Mouse (Mus musculus) limb, embryonic 14.5 days (tissue): ENCODE measurements around the gene Esyt2. TPM values are rescaled to one million over a fixed set of nuclear protein-coding genes. Genes with fewer than 3 reads are reported as not detected.

Source experiments
- ATAC-seq: fragments of 200-750 bp; cut with Nextera tagmentation; 2 replicates; pipeline ENCODE4 v1.8.0; 2017; ENCODE audit warnings: low read depth, moderate number of reproducible peaks, moderate TSS enrichment; ENCODE audit not compliant: low FRiP score
- DNase-seq: peaks from one replicate; pipeline ENCODE4 v3.0.0-alpha.2; 2015; ENCODE audit warnings: low spot score
- H3K27ac ChIP-seq: fragments of 300-500 bp; sonication (generic); replicated peaks from 2 replicates; pipeline ENCODE4 v1.5.1; 2014; ENCODE audit warnings: low read depth, mild to moderate bottlenecking, low read length, moderate library complexity, mixed read lengths
- H3K27me3 ChIP-seq: fragments of 300-500 bp; sonication (generic); 2 replicates; pipeline ENCODE4 v1.6.1; 2014; ENCODE audit warnings: low read length, mixed read lengths; ENCODE audit not compliant: control insufficient read depth, insufficient read depth
- H3K36me3 ChIP-seq: fragments of 300-500 bp; sonication (generic); 2 replicates; pipeline ENCODE4 v1.6.1; 2014; ENCODE audit warnings: mild to moderate bottlenecking, low read length, moderate library complexity, mixed read lengths; ENCODE audit not compliant: control insufficient read depth, insufficient read depth
- H3K4me1 ChIP-seq: fragments of 300-500 bp; sonication (generic); 2 replicates; pipeline ENCODE4 v1.6.1; 2014; ENCODE audit warnings: antibody characterized with exemption, low read length, mixed read lengths; ENCODE audit not compliant: control insufficient read depth, insufficient read depth
- H3K4me2 ChIP-seq: fragments of 300-500 bp; sonication (generic); replicated peaks from 2 replicates; pipeline ENCODE4 v1.6.1; 2014; ENCODE audit warnings: low read depth, mild to moderate bottlenecking, low read length, moderate library complexity; ENCODE audit not compliant: severe bottlenecking
- H3K4me3 ChIP-seq: fragments of 300-500 bp; sonication (generic); replicated peaks from 2 replicates; pipeline ENCODE4 v1.5.1; 2014; ENCODE audit warnings: low read length
- H3K9ac ChIP-seq: fragments of 300-500 bp; sonication (generic); 2 replicates; pipeline ENCODE4 v1.6.1; 2014; ENCODE audit warnings: mild to moderate bottlenecking, low read depth, low read length, moderate library complexity; ENCODE audit not compliant: severe bottlenecking
- H3K9me3 ChIP-seq: fragments of 300-500 bp; sonication (generic); 2 replicates; pipeline ENCODE4 v1.6.1; 2016; ENCODE audit warnings: low read length; ENCODE audit not compliant: control insufficient read depth
- POLR2A ChIP-seq: fragments of 200-500 bp; IDR thresholded peaks from 2 replicates; pipeline ENCODE4 v1.8.0; 2012; ENCODE audit warnings: inconsistent platforms, mild to moderate bottlenecking, moderate library complexity, borderline replicate concordance; ENCODE audit not compliant: insufficient read depth, insufficient read length; ENCODE audit errors: extremely low read depth
- WGBS: fragments of 180-500 bp; shearing (Covaris S2); extraction: QIAGEN DNeasy Blood & Tissue Kit; methylation state at CpG from one replicate; pipeline ENCODE4 v1.1.7; 2014; 5-methylcytosine and 5-hydroxymethylcytosine counted together
- microRNA-seq: library from miRNA; unstranded; fragments of <30 nt; microRNA quantifications from one replicate; pipeline ENCODE4, GENCODE M21; 2016
- polyA plus RNA-seq, 2 experiments: library from polyadenylated mRNA; depleted of rRNA in 1 of 2; stranded (reverse) in 1 of 2; unstranded in 1 of 2; fragments of >200 nt; fragmentation: Nextera tagmentation in 1 of 2; extraction: Ambion mirVana in 1 of 2; gene quantifications; 2 replicates each; pipeline versions ENCODE4 v1.2.1 to v1.2.3; 2012 to 2014

Gene Esyt2
- polyA plus RNA-seq, 2 experiments, result 15.9 to 29.7 TPM

DNA sequence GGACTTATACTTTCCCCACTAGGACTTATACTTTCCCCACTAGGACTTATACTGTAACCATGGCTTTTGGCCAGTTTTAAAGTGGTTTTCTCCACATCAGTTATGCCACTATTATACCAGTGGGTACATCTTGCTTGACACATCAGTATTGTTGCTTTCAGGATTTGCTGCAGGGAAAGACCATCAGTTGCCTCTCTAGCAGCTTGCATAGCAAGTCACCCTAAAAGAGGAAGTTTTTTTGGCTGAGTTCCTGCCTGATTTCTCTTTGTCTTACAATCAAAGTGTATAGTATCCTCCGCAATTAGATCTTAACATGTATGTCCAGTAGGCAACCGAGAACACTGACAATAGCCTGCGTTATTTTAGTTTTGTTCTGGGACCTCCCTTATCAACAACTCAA lies 155.1 kb downstream of the Esyt2 start:
- Histone ChIP-seq H3K4me3 (no peak overlapping the region), H3K27ac (no peak overlapping the region), H3K4me2 (no peak overlapping the region), H3K27me3 (no peaks in the 10 kb centered on the region), H3K36me3 (peaks cover 62% of the 10 kb centered on the region), H3K9ac (no peak overlapping the region), H3K9me3 (no peaks in the 10 kb centered on the region), H3K4me1 (no peaks in the 10 kb centered on the region)
- 86% methylated on average over 3 of the region's 3 CpGs for WGBS
- TF ChIP-seq POLR2A, result no peak
- ATAC-seq, result no peak
- DNase-seq, result no peak

GRCm38 (mm10) chr12:116438591-116438990 lies 157.6 kb downstream of the Esyt2 start:
- H3K9me3 ChIP-seq, result no peaks in the 10 kb centered on the region
- no peak for ATAC-seq
- no peak overlapping the region for H3K27ac ChIP-seq
- no peak for DNase-seq
- TF ChIP-seq POLR2A, result no peak
- no peaks in the 10 kb centered on the region for H3K4me1 ChIP-seq
- H3K36me3 ChIP-seq, result peaks cover 69% of the 10 kb centered on the region
- H3K4me3 ChIP-seq, result no peak overlapping the region
- no peaks in the 10 kb centered on the region for H3K27me3 ChIP-seq
- no peak overlapping the region for H3K9ac ChIP-seq
- WGBS, result 75% methylated on average over 5 of the region's 5 CpGs
- no peak overlapping the region for H3K4me2 ChIP-seq

Small RNAs within 50 kb of the gene (microRNA-seq; reads per million reads assigned to microRNA genes)
- gene Gm23190, result not detected

Other genes with a start within 250 kb of the Esyt2 start
- 25.1 and 29.9 TPM in 2 replicates for gene Zfp386, start 233.5 kb upstream of the Esyt2 start, polyA plus RNA-seq (2012; rRNA removed)
- 44.1 and 44.4 TPM in 2 replicates for gene Zfp386, start 233.5 kb upstream of the Esyt2 start, polyA plus RNA-seq (2014; fragmentation: Nextera tagmentation; extraction: Ambion mirVana)
- 5.6 and 6.3 TPM in 2 replicates for gene Vipr2, start 203.5 kb upstream of the Esyt2 start, polyA plus RNA-seq (2012; rRNA removed)
- gene Vipr2, start 203.5 kb upstream of the Esyt2 start, polyA plus RNA-seq (2014; fragmentation: Nextera tagmentation; extraction: Ambion mirVana), result 2.9 and 3.2 TPM in 2 replicates
- 20.7 and 22.4 TPM in 2 replicates for gene Wdr60, start 18.2 kb upstream of the Esyt2 start, polyA plus RNA-seq (2012; rRNA removed)
- 25.9 and 29.1 TPM in 2 replicates for gene Wdr60, start 18.2 kb upstream of the Esyt2 start, polyA plus RNA-seq (2014; fragmentation: Nextera tagmentation; extraction: Ambion mirVana)
- not detected in 2 replicates for gene Gm11027, start 5.8 kb upstream of the Esyt2 start, polyA plus RNA-seq (2012; rRNA removed)
- not detected in 2 replicates for gene Gm11027, start 5.8 kb upstream of the Esyt2 start, polyA plus RNA-seq (2014; fragmentation: Nextera tagmentation; extraction: Ambion mirVana)
- 19.5 and 24.1 TPM in 2 replicates for gene Ncapg2, start 124.2 kb downstream of the Esyt2 start, polyA plus RNA-seq (2012; rRNA removed)
- gene Ncapg2, start 124.2 kb downstream of the Esyt2 start, polyA plus RNA-seq (2014; fragmentation: Nextera tagmentation; extraction: Ambion mirVana), result 37.1 and 37.4 TPM in 2 replicates
- gene Ptprn2, start 204.5 kb downstream of the Esyt2 start, polyA plus RNA-seq (2012; rRNA removed), result 0.65 and 0.68 TPM in 2 replicates
- 0.08 and 0.19 TPM in 2 replicates for gene Ptprn2, start 204.5 kb downstream of the Esyt2 start, polyA plus RNA-seq (2014; fragmentation: Nextera tagmentation; extraction: Ambion mirVana)